In genomic region chr11:32375104-32375535, GRCm38 (mm10) we compare ENCODE assay signal across 9 mouse cellular contexts. TPM values are rescaled to one million over a fixed set of nuclear protein-coding genes. Genes with fewer than 3 reads are reported as not detected.
DNase-seq lines count a peak whose midpoint lies in the region; ATAC-seq and TF ChIP-seq lines count a peak whose summit lies in the region.
"Had no signal": no experiment of that assay in that cellular context is flagged by ENCODE, and none has a peak within 500 bp of the region (broad histone marks: within the 10 kb centered on the region; RNA-seq: fewer than 3 reads in every experiment).

No protein-coding gene starts in this region.

- H3K4me2 ChIP-seq in neural tube, embryonic 13.5 days = no peak overlapping the region
- H3K4me2 ChIP-seq in neural tube, embryonic 15.5 days = no peak overlapping the region
- H3K4me2 ChIP-seq in embryonic facial prominence, embryonic 15.5 days (replicated peaks) = no peak overlapping the region

- no peaks in the 10 kb centered on the region for H3K36me3 ChIP-seq in heart, adult 2 months (ENCODE audit: control insufficient read depth, insufficient read depth, low read length)
- H3K36me3 ChIP-seq in neural tube, embryonic 13.5 days = peaks cover 58% of the 10 kb centered on the region
- peaks cover 28% of the 10 kb centered on the region for H3K36me3 ChIP-seq in neural tube, embryonic 15.5 days
- H3K36me3 ChIP-seq in embryonic facial prominence, embryonic 15.5 days = peaks cover 66% of the 10 kb centered on the region

- H3K27me3 ChIP-seq in heart, adult 2 months (ENCODE audit: control insufficient read depth, insufficient read depth, low read length) = no peaks in the 10 kb centered on the region
- H3K27me3 ChIP-seq in neural tube, embryonic 13.5 days = no peaks in the 10 kb centered on the region
- H3K27me3 ChIP-seq in neural tube, embryonic 15.5 days (replicated peaks) = no peaks in the 10 kb centered on the region
- H3K27me3 ChIP-seq in embryonic facial prominence, embryonic 15.5 days = no peaks in the 10 kb centered on the region

- H3K4me1 ChIP-seq in heart, adult 2 months (ENCODE audit: control insufficient read depth, insufficient read depth, low read length) = peaks cover 2% of the 10 kb centered on the region
- peaks cover 31% of the 10 kb centered on the region for H3K4me1 ChIP-seq in neural tube, embryonic 13.5 days (replicated peaks)
- peaks cover 29% of the 10 kb centered on the region for H3K4me1 ChIP-seq in neural tube, embryonic 15.5 days
- peaks cover 25% of the 10 kb centered on the region for H3K4me1 ChIP-seq in embryonic facial prominence, embryonic 15.5 days
- H3K4me1 ChIP-seq: megakaryocyte, embryonic 14.5 days had no signal

- no peaks in the 10 kb centered on the region for H3K9me3 ChIP-seq in neural tube, embryonic 13.5 days
- H3K9me3 ChIP-seq in neural tube, embryonic 15.5 days (replicated peaks) = no peaks in the 10 kb centered on the region
- H3K9me3 ChIP-seq in embryonic facial prominence, embryonic 15.5 days (replicated peaks) = no peaks in the 10 kb centered on the region

- ATAC-seq in neural tube, embryonic 13.5 days (ENCODE audit: low read depth) = no peak
- no peak for ATAC-seq in neural tube, embryonic 15.5 days (ENCODE audit: low FRiP score)
- ATAC-seq in embryonic facial prominence, embryonic 15.5 days (ENCODE audit: insufficient number of reproducible peaks, low FRiP score, low TSS enrichment, low read depth) = peak; percentile 61
- ATAC-seq in activated CD4-positive, CD25-positive, alpha-beta regulatory T cell, adult 4 months = no peak

- H3K79me2 ChIP-seq in heart, adult 2 months (replicated peaks; ENCODE audit: control insufficient read depth, insufficient read depth, low read length) = no peaks in the 10 kb centered on the region

- DNase-seq in heart, adult 2 months = peak; percentile 48 to 61
- no peak for DNase-seq in heart, postnatal 25 days (ENCODE audit: low spot score)
- DNase-seq in skeletal muscle tissue, adult 2 months (ENCODE audit: low read depth, low spot score) = peak; percentile 57
- DNase-seq in cerebellum, postnatal 25 days = no peak

- TF ChIP-seq CTCF in heart, adult 2 months (IDR thresholded peaks at IDR 0.05) = peak; percentile 44

- TF ChIP-seq POLR2A in heart, adult 2 months (IDR thresholded peaks at IDR 0.05; ENCODE audit: insufficient read depth, low read depth, low read length) = no peak

- TF ChIP-seq EP300 in heart, adult 2 months (IDR thresholded peaks at IDR 0.05; ENCODE audit: insufficient read depth, low read depth, low read length) = no peak

- no peak overlapping the region for H3K9ac ChIP-seq in heart, adult 2 months (ENCODE audit: low read depth, low read length)
- no peak overlapping the region for H3K9ac ChIP-seq in neural tube, embryonic 13.5 days
- H3K9ac ChIP-seq in neural tube, embryonic 15.5 days (replicated peaks) = no peak overlapping the region
- H3K9ac ChIP-seq in embryonic facial prominence, embryonic 15.5 days = no peak overlapping the region

- intact Hi-C loops in heart, adult 2 months (cut with DNase I) = no loop called here
- intact Hi-C loops in heart, postnatal 25 days (cut with DNase I) = no loop called here

- no peak overlapping the region for H3K4me3 ChIP-seq in heart, adult 2 months
- H3K4me3 ChIP-seq in neural tube, embryonic 13.5 days = no peak overlapping the region
- no peak overlapping the region for H3K4me3 ChIP-seq in neural tube, embryonic 15.5 days (replicated peaks)
- H3K4me3 ChIP-seq in embryonic facial prominence, embryonic 15.5 days (replicated peaks) = no peak overlapping the region
- H3K4me3 ChIP-seq: megakaryocyte, embryonic 14.5 days had no signal

- no peak overlapping the region for H3K27ac ChIP-seq in heart, adult 2 months
- H3K27ac ChIP-seq in neural tube, embryonic 13.5 days (replicated peaks) = peak overlapping the region; percentile 70; the same call in 1 of the 2 replicates
- H3K27ac ChIP-seq in neural tube, embryonic 15.5 days (replicated peaks) = no peak overlapping the region
- no peak overlapping the region for H3K27ac ChIP-seq in embryonic facial prominence, embryonic 15.5 days (replicated peaks)

- WGBS in heart, adult 2 months = 69% methylated on average over 4 of the region's 4 CpGs
- WGBS in neural tube, embryonic 13.5 days = 77% methylated on average over 4 of the region's 4 CpGs
- 89% methylated on average over 4 of the region's 4 CpGs for WGBS in neural tube, embryonic 15.5 days
- WGBS in embryonic facial prominence, embryonic 15.5 days = 45% methylated on average over 4 of the region's 4 CpGs

RNA-seq across cellular contexts. Expression of gene Sh3pxd2b, which starts 27.5 kb away (rescaled TPM):
- 1 to 10 TPM; 3.2 to 8.5 TPM for total RNA-seq in heart, adult 2 months (2021)
- 4.0 and 5.3 TPM in 2 replicates for polyA plus RNA-seq in heart, adult 2 months (2012; rRNA removed)
- 1 to 10 TPM; 5.8 to 7.7 TPM for total RNA-seq in heart, postnatal 25 days (2021)
- polyA plus RNA-seq in neural tube, embryonic 13.5 days (2015; fragmentation: Nextera tagmentation; extraction: Ambion mirVana) = 20.0 and 20.2 TPM in 2 replicates
- 17.2 and 17.8 TPM in 2 replicates for polyA plus RNA-seq in neural tube, embryonic 15.5 days (2015; fragmentation: Nextera tagmentation; extraction: Ambion mirVana)
- polyA plus RNA-seq in embryonic facial prominence, embryonic 15.5 days (2015; fragmentation: Nextera tagmentation; extraction: Ambion mirVana) = 32.3 and 33.9 TPM in 2 replicates
- under 1 TPM in 1 of 2 experiments, not detected in 1; 0.06 TPM for polyA plus RNA-seq in activated CD4-positive, CD25-positive, alpha-beta regulatory T cell, adult 4 months (2017; shearing (Covaris generic))

Comparison
In these comparisons a context has a peak if more than half of its experiments do, and no peak if none do; other contexts are left out.
1. DNase-seq: peak in heart, adult 2 months (2 of 2) and skeletal muscle tissue, adult 2 months (single experiment); none in heart, postnatal 25 days (single experiment) and cerebellum, postnatal 25 days (0 of 2).